ENCODE assay signal across 21 mouse cellular contexts in the genomic region with DNA sequence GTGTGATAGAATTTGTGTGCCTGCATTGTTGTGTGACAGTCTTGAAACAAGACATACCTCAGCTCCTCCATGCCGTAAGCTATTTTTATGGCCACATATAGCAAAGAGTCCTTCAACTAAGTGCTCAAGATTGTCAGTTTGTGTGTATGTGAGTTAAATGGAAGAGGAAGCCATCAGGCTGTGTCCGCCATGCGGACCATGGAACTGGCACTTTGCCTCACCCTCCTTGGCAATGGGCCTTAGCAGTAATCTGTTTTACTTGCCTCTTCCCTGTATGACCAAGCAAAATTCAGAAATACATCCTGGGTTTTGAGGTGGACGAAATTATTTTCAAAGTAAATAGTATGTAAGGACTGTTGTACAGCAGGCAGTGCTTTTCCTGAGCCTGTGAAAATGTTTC.
DNase-seq lines count a peak whose midpoint lies in the region; ATAC-seq and TF ChIP-seq lines count a peak whose summit lies in the region.
"Had no signal": no experiment of that assay in that cellular context is flagged by ENCODE, and none has a peak within 500 bp of the region (broad histone marks: within the 10 kb centered on the region; RNA-seq: fewer than 3 reads in every experiment).

No protein-coding gene starts in this region.

- no peak for TF ChIP-seq CTCF in heart, adult 2 months (IDR thresholded peaks at IDR 0.05)

- H3K79me2 ChIP-seq in heart, adult 2 months (replicated peaks; ENCODE audit: control insufficient read depth, insufficient read depth, low read length), result no peaks in the 10 kb centered on the region

- 70% methylated on average over 4 of the region's 4 CpGs for WGBS in heart, adult 2 months

- no peak for TF ChIP-seq EP300 in heart, adult 2 months (IDR thresholded peaks at IDR 0.05; ENCODE audit: insufficient read depth, low read depth, low read length)

- DNase-seq in cerebellum, adult 11 months, result peak; percentile 8
- peak; percentile 26 for DNase-seq in heart, postnatal 4 days
- no peak for DNase-seq in heart, adult 2 months
- DNase-seq in lung, postnatal 14 days, result peak; percentile 5
- no peak for DNase-seq in lung, postnatal 36 days
- DNase-seq in layer of hippocampus, postnatal 36 days, result no peak
- DNase-seq: gastrocnemius, postnatal 14 days; kidney, adult 11 months; lung, adult 2 months; lung, postnatal 4 days; right cerebral cortex, adult 18-20 months; thymus, adult 18-20 months; thymus, postnatal 36 days had no signal

- ATAC-seq in cerebellum, adult (ENCODE audit: insufficient number of reproducible peaks, low FRiP score, low TSS enrichment), result no peak
- ATAC-seq in hematopoietic stem cell, adult 5-6 weeks (replicated peaks in 1 of 2; ENCODE audit: insufficient read depth in 1 of 2, low FRiP score in 2 of 2, low TSS enrichment in 1 of 2, low read depth in 1 of 2, poor library complexity in 2 of 2, severe bottlenecking in 2 of 2), result peak; percentile 42; a peak in 2 of 4 replicates
- ATAC-seq: forebrain, embryonic 16.5 days; midbrain, embryonic 16.5 days had no signal

- intact Hi-C loops in heart, adult 2 months (cut with DNase I), result no loop called here

- no peak overlapping the region for H3K27ac ChIP-seq in heart, adult 2 months
- H3K27ac ChIP-seq: embryonic facial prominence, embryonic 10.5 days; hindbrain, embryonic 12.5 days; limb, embryonic 12.5 days; neural tube, embryonic 15.5 days had no signal

- no peaks in the 10 kb centered on the region for H3K4me1 ChIP-seq in heart, adult 2 months (ENCODE audit: control insufficient read depth, insufficient read depth, low read length)
- H3K4me1 ChIP-seq: embryonic facial prominence, embryonic 10.5 days; hindbrain, embryonic 12.5 days had no signal

- H3K27me3 ChIP-seq in heart, adult 2 months (ENCODE audit: control insufficient read depth, insufficient read depth, low read length), result no peaks in the 10 kb centered on the region
- H3K27me3 ChIP-seq: hindbrain, embryonic 12.5 days; limb, embryonic 12.5 days; neural tube, embryonic 15.5 days had no signal

- TF ChIP-seq POLR2A in heart, adult 2 months (IDR thresholded peaks at IDR 0.05; ENCODE audit: insufficient read depth, low read depth, low read length), result no peak

- H3K4me3 ChIP-seq in heart, adult 2 months, result no peak overlapping the region
- H3K4me3 ChIP-seq: embryonic facial prominence, embryonic 10.5 days; hindbrain, embryonic 12.5 days; limb, embryonic 12.5 days; neural tube, embryonic 15.5 days had no signal

- no peak overlapping the region for H3K9ac ChIP-seq in heart, adult 2 months (ENCODE audit: low read depth, low read length)
- H3K9ac ChIP-seq: hindbrain, embryonic 12.5 days; limb, embryonic 12.5 days; neural tube, embryonic 15.5 days had no signal

- H3K36me3 ChIP-seq in heart, adult 2 months (ENCODE audit: control insufficient read depth, insufficient read depth, low read length), result no peaks in the 10 kb centered on the region
- H3K36me3 ChIP-seq: embryonic facial prominence, embryonic 10.5 days; hindbrain, embryonic 12.5 days; limb, embryonic 12.5 days; neural tube, embryonic 15.5 days had no signal

Comparison
In these comparisons a context has a peak if more than half of its experiments do, and no peak if none do; other contexts are left out.
1. DNase-seq: peak in cerebellum, adult 11 months (single experiment), heart, postnatal 4 days (single experiment) and lung, postnatal 14 days (single experiment); none in heart, adult 2 months (0 of 2), lung, postnatal 36 days (single experiment) and layer of hippocampus, postnatal 36 days (0 of 2).